In the genomic region with DNA sequence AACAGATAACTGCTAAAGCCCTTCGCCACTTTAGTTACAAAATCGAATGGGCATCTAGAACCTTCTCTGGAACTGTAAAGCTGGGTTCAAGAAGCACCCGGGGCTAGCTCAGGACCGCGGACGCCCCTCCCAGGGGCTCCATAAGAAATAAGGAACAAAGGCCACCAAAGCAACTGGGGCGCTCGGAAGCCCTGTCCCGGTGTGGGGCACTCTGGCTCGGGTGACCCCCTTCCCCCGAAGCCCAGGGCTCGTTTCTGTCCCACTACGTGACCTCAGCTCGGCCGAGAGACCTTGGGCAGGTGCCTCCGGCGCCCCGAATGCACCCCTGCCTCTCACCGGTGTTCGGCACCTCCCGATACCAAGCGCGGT, we compare ENCODE assay signal across 8 mouse cellular contexts. TPM values are rescaled to one million over a fixed set of nuclear protein-coding genes. Genes with fewer than 3 reads are reported as not detected.
DNase-seq lines count a peak whose midpoint lies in the region; ATAC-seq and TF ChIP-seq lines count a peak whose summit lies in the region.

No protein-coding gene starts in this region.

- no peaks in the 10 kb centered on the region for H3K9me3 ChIP-seq in embryonic facial prominence, embryonic 11.5 days (replicated peaks; ENCODE audit: control insufficient read depth, low read length)
- no peaks in the 10 kb centered on the region for H3K9me3 ChIP-seq in intestine, embryonic 16.5 days (ENCODE audit: control insufficient read depth, low read length)
- no peaks in the 10 kb centered on the region for H3K9me3 ChIP-seq in neural tube, embryonic 12.5 days

- H3K4me1 ChIP-seq in embryonic facial prominence, embryonic 11.5 days (ENCODE audit: control insufficient read depth, insufficient read depth, low read length): no peaks in the 10 kb centered on the region; the same call in 1 of the 2 replicates
- H3K4me1 ChIP-seq in intestine, embryonic 16.5 days (ENCODE audit: control insufficient read depth, insufficient read depth, low read length): peaks cover 32% of the 10 kb centered on the region
- H3K4me1 ChIP-seq in neural tube, embryonic 12.5 days: peaks cover 20% of the 10 kb centered on the region

- H3K4me2 ChIP-seq in embryonic facial prominence, embryonic 11.5 days (ENCODE audit: low read depth, low read length): peak overlapping the region; percentile 66
- peak overlapping the region; percentile 66 for H3K4me2 ChIP-seq in intestine, embryonic 16.5 days (ENCODE audit: low read depth, low read length)
- peak overlapping the region; percentile 87 for H3K4me2 ChIP-seq in neural tube, embryonic 12.5 days (replicated peaks)

- WGBS in embryonic facial prominence, embryonic 11.5 days: 1% methylated on average over 23 of the region's 23 CpGs
- WGBS in intestine, embryonic 16.5 days: 2% methylated on average over 23 of the region's 23 CpGs
- WGBS in neural tube, embryonic 12.5 days: 0% methylated on average over 23 of the region's 23 CpGs

- peak overlapping the region; percentile 99 for H3K27ac ChIP-seq in layer of hippocampus, adult 2 months
- peak overlapping the region; percentile 25; the same call in 1 of the 2 replicates for H3K27ac ChIP-seq in embryonic facial prominence, embryonic 11.5 days (replicated peaks; ENCODE audit: low read depth, low read length)
- H3K27ac ChIP-seq in intestine, embryonic 16.5 days (ENCODE audit: low read length): peak overlapping the region; percentile 81
- H3K27ac ChIP-seq in neural tube, embryonic 12.5 days: peak overlapping the region; percentile 67; the same call in 1 of the 2 replicates

- H3K4me3 ChIP-seq in layer of hippocampus, adult 2 months: peak overlapping the region; percentile 88
- H3K4me3 ChIP-seq in embryonic facial prominence, embryonic 11.5 days (ENCODE audit: low read depth, low read length): peak overlapping the region; percentile 87
- peak overlapping the region; percentile 95 for H3K4me3 ChIP-seq in intestine, embryonic 16.5 days (ENCODE audit: low read length)
- peak overlapping the region; percentile 95 for H3K4me3 ChIP-seq in neural tube, embryonic 12.5 days

- no peaks in the 10 kb centered on the region for H3K27me3 ChIP-seq in embryonic facial prominence, embryonic 11.5 days (ENCODE audit: control insufficient read depth, insufficient read depth, low read length)
- H3K27me3 ChIP-seq in intestine, embryonic 16.5 days (replicated peaks; ENCODE audit: control insufficient read depth, insufficient read depth, low read length): no peaks in the 10 kb centered on the region
- H3K27me3 ChIP-seq in neural tube, embryonic 12.5 days (replicated peaks): no peaks in the 10 kb centered on the region

- TF ChIP-seq CTCF in layer of hippocampus, adult 2 months (conservative IDR thresholded peaks at IDR 0.05): no peak

- H3K9ac ChIP-seq in embryonic facial prominence, embryonic 11.5 days (replicated peaks; ENCODE audit: low read length): peak overlapping the region; percentile 91
- peak overlapping the region; percentile 99 for H3K9ac ChIP-seq in intestine, embryonic 16.5 days (ENCODE audit: low read depth, low read length)
- peak overlapping the region; percentile 97 for H3K9ac ChIP-seq in neural tube, embryonic 12.5 days

- peaks cover 5% of the 10 kb centered on the region for H3K36me3 ChIP-seq in embryonic facial prominence, embryonic 11.5 days (replicated peaks; ENCODE audit: control insufficient read depth, insufficient read depth, low read depth, low read length)
- H3K36me3 ChIP-seq in intestine, embryonic 16.5 days (ENCODE audit: control insufficient read depth, insufficient read depth, low read length): peaks cover 16% of the 10 kb centered on the region
- peaks cover 22% of the 10 kb centered on the region for H3K36me3 ChIP-seq in neural tube, embryonic 12.5 days

- ATAC-seq in embryonic facial prominence, embryonic 11.5 days (replicated peaks; ENCODE audit: insufficient number of reproducible peaks, low FRiP score, low TSS enrichment, low read depth): peak; percentile 49; the same call in 1 of the 2 replicates
- ATAC-seq in intestine, embryonic 16.5 days: peak; percentile 31
- peak; percentile 73 for ATAC-seq in neural tube, embryonic 12.5 days (ENCODE audit: low FRiP score, low read depth)

- no peak for DNase-seq in layer of hippocampus, adult 2 months (ENCODE audit: low spot score in 2 of 2)
- DNase-seq in layer of hippocampus, adult 11-12 months (ENCODE audit: low spot score): no peak
- no peak for DNase-seq in embryonic facial prominence, embryonic 11.5 days (ENCODE audit: low spot score)
- no peak for DNase-seq in adrenal gland, postnatal 4 days (ENCODE audit: low spot score in 2 of 2)
- DNase-seq in B cell, adult 2 months: no peak
- DNase-seq in cerebellum, adult 9-10 months: no peak

RNA-seq across cellular contexts. Expression of a gene that starts 0.4 kb away (rescaled TPM):
- total RNA-seq in layer of hippocampus, adult 2 months (2021): 100 to 1,000 TPM; 209 to 211 TPM
- polyA plus RNA-seq in embryonic facial prominence, embryonic 11.5 days (2014; fragmentation: Nextera tagmentation; extraction: Ambion mirVana): 271 and 281 TPM in 2 replicates
- 561 and 588 TPM in 2 replicates for polyA plus RNA-seq in intestine, embryonic 16.5 days (2015; fragmentation: Nextera tagmentation; extraction: Ambion mirVana)
- polyA plus RNA-seq in neural tube, embryonic 12.5 days (2016; fragmentation: Nextera tagmentation; extraction: Ambion mirVana): 302 and 313 TPM in 2 replicates
- total RNA-seq in adrenal gland, postnatal 4 days (2021): 100 to 1,000 TPM; 406 to 421 TPM

RNA-seq across cellular contexts. Expression of a gene that starts 15.0 kb away (rescaled TPM):
- total RNA-seq in layer of hippocampus, adult 2 months (2021): 100 to 1,000 TPM; 138 to 144 TPM
- polyA plus RNA-seq in embryonic facial prominence, embryonic 11.5 days (2014; fragmentation: Nextera tagmentation; extraction: Ambion mirVana): 214 and 227 TPM in 2 replicates
- polyA plus RNA-seq in intestine, embryonic 16.5 days (2015; fragmentation: Nextera tagmentation; extraction: Ambion mirVana): 332 and 340 TPM in 2 replicates
- 285 and 313 TPM in 2 replicates for polyA plus RNA-seq in neural tube, embryonic 12.5 days (2016; fragmentation: Nextera tagmentation; extraction: Ambion mirVana)
- total RNA-seq in adrenal gland, postnatal 4 days (2021): 100 to 1,000 TPM; 125 to 127 TPM

RNA-seq across cellular contexts. Expression of a gene that starts 15.0 kb away (rescaled TPM):
- under 1 TPM; 0.41 to 0.64 TPM for total RNA-seq in layer of hippocampus, adult 2 months (2021)
- polyA plus RNA-seq in embryonic facial prominence, embryonic 11.5 days (2014; fragmentation: Nextera tagmentation; extraction: Ambion mirVana): 3.6 and 3.7 TPM in 2 replicates
- polyA plus RNA-seq in intestine, embryonic 16.5 days (2015; fragmentation: Nextera tagmentation; extraction: Ambion mirVana): 11.6 and 13.2 TPM in 2 replicates
- 3.6 and 4.0 TPM in 2 replicates for polyA plus RNA-seq in neural tube, embryonic 12.5 days (2016; fragmentation: Nextera tagmentation; extraction: Ambion mirVana)
- 1 to 10 TPM; 4.7 to 5.1 TPM for total RNA-seq in adrenal gland, postnatal 4 days (2021)

RNA-seq across cellular contexts. Expression of a gene that starts 15.0 kb away (rescaled TPM):
- 10 to 100 TPM; 37.6 to 40.9 TPM for total RNA-seq in layer of hippocampus, adult 2 months (2021)
- 26.9 and 30.6 TPM in 2 replicates for polyA plus RNA-seq in embryonic facial prominence, embryonic 11.5 days (2014; fragmentation: Nextera tagmentation; extraction: Ambion mirVana)
- polyA plus RNA-seq in intestine, embryonic 16.5 days (2015; fragmentation: Nextera tagmentation; extraction: Ambion mirVana): 296 and 437 TPM in 2 replicates
- polyA plus RNA-seq in neural tube, embryonic 12.5 days (2016; fragmentation: Nextera tagmentation; extraction: Ambion mirVana): 24.8 and 27.1 TPM in 2 replicates
- 10 to 100 TPM; 82.6 to 96.8 TPM for total RNA-seq in adrenal gland, postnatal 4 days (2021)

RNA-seq across cellular contexts. Expression of a gene that starts 26.3 kb away (rescaled TPM):
- 10 to 100 TPM; 43.0 to 53.8 TPM for total RNA-seq in layer of hippocampus, adult 2 months (2021)
- polyA plus RNA-seq in embryonic facial prominence, embryonic 11.5 days (2014; fragmentation: Nextera tagmentation; extraction: Ambion mirVana): 1.4 and 2.2 TPM in 2 replicates
- 14.1 and 14.9 TPM in 2 replicates for polyA plus RNA-seq in intestine, embryonic 16.5 days (2015; fragmentation: Nextera tagmentation; extraction: Ambion mirVana)
- polyA plus RNA-seq in neural tube, embryonic 12.5 days (2016; fragmentation: Nextera tagmentation; extraction: Ambion mirVana): 2.2 and 2.9 TPM in 2 replicates
- 10 to 100 TPM; 52.1 to 52.6 TPM for total RNA-seq in adrenal gland, postnatal 4 days (2021)

Comparison
In these comparisons a context has a peak if more than half of its experiments do, and no peak if none do; other contexts are left out.
1. H3K27ac ChIP-seq: peak in every context shown above with its lines; median percentile 99 in layer of hippocampus, adult 2 months; 81 in intestine, embryonic 16.5 days; 67 in neural tube, embryonic 12.5 days; 25 in embryonic facial prominence, embryonic 11.5 days.